Mouse (Mus musculus): ENCODE results near the gene Ubox5. TPM values are rescaled to one million over a fixed set of nuclear protein-coding genes. Genes with fewer than 3 reads are reported as not detected.
"Not testable (repeated sequence)": the region's sequence is repeated elsewhere in the genome, so short reads cannot be mapped to it uniquely, and the experiment has no call there.

Gene Ubox5
- total RNA-seq, 2 experiments from 2014 or later, result 5.9 TPM

DNA sequence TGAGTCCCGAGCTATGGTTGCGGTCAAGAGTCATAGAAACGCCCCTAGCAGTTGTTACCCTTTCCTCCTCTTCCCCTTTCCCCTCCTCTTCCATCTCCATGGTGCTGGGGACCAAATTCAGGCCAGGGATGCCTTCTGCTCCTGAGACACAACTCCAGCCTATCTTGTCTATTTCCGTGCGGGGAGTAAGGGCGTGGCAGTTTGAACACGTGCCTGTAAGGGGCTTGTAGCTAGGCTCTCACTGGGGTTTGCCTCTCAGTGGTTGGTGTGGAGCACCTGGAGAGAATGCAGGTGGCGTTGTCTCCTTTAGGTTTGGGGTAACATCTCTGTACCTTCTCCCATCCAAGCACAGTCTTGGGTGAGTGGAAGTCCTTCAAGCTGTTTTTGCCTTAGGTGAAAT is 50.0 kb downstream of the Ubox5 start:
- DNase-seq (ENCODE audit: low spot score in 2 of 2), result no peak

DNA sequence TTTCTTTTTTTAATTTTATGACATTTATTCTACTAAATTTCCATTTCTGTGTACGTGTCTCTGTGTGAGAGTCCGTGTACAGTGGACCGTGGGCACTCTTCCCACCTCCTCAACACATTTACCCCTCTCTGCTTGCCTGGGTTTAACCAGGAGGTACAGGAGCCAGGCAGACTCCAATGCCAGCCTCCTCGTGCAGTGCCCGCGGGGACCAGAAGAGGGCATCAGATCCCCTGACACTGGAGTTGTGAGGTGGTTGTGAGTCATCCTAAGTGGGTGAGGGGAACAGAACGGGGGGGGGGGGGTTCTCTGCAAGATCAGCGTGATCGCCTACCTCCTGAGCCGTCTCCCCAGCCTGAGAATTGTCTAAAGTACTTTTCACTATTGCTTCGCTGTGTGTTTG is 51.7 kb downstream of the Ubox5 start:
- DNase-seq (ENCODE audit: low spot score in 2 of 2), result no peak

- no peak for DNase-seq (ENCODE audit: low spot score in 2 of 2)
Observed at GRCm38 (mm10) chr2:130577632-130578031, 52.2 kb downstream of the Ubox5 start.

GRCm38 (mm10) chr2:130577021-130577420 is 52.8 kb downstream of the Ubox5 start:
- DNase-seq (ENCODE audit: low spot score in 2 of 2), result no peak

- DNase-seq (ENCODE audit: low spot score in 2 of 2), result not testable (repeated sequence)
Observed at GRCm38 (mm10) chr2:130576564-130576963, 53.3 kb downstream of the Ubox5 start.

DNA sequence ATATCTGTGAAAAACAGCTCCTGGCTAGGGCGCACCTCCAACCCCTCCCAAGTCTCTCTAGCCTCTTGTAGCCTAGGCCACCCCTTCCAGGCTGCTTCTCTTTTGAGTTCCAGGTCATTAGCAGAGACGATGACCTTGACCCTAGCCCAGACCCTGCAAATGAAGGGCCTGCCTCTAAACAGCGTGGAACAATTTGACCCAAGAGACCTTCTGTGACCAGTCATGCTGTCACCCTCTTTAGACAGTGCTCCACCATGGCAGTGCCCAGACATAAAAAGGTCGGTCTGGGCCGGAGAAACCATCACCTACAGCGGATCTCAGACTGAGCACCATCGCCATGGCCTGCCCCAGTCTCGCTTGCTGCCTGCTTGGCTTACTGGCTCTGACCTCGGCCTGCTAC is 54.0 kb downstream of the Ubox5 start, which contains the start of gene Oxt:
Gene Oxt (plus strand): TSS at position 301 of the 400 bp plus-strand sequence.
- no peak for DNase-seq (ENCODE audit: low spot score in 2 of 2)

DNA sequence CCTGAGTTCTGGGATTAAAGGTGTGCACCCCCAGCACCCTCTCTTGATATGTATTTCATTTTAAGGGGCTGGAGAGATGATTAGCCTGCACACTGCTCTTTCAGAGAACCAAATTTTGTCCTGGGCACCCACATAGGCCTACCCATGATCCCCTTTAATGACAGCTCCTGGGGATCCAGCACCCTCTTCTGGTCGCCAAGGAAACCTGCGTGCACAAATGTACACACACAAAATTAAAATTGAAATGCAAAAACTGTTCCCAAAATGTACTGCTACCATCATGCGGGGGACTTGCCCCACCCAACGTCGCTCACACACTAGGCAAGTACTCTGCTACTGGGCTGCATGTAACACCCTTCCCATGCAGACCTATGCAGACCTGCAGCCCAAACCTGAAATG is 54.9 kb downstream of the Ubox5 start:
- DNase-seq (ENCODE audit: low spot score in 2 of 2), result no peak

DNA sequence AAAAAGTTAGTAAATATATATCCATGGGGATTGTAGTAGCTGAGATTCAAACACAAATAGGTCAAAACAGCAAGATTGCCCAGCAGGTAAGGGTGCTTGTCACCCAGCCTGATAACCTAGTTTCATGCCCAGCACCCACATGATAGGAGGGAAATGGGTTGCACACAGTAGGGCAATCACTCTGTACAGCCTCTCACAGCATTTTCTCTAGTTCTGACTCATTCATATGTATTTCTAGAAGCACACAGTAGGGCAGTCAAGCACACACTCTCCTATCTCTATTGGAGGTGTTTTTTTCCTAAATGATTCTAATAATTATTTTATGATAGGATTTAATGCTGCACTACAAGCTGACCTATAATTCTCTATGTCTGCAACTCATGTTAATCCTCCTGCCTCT is 59.9 kb downstream of the Ubox5 start:
- no peak for DNase-seq (ENCODE audit: low spot score in 2 of 2)

DNA sequence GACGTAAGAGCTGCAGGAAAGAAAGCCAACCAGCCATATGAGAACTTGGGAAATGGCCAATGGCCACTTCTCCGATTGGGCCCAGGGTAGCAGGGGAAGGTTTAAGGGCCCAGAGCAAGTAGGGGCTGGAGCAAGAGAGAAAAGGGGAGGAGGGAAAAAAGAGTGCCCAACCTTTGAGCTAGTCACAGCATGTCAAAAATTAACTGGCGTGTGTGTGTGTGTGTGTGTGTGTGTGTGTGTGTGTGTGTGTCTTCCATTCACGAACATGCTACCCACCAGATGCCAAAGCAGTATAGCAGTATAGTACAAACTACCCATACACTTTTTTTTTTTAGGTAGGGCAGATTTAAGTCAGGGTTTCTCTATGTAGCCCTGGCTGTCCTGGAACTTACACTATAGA is 60.9 kb downstream of the Ubox5 start:
- DNase-seq (ENCODE audit: low spot score in 2 of 2), result no peak

DNA sequence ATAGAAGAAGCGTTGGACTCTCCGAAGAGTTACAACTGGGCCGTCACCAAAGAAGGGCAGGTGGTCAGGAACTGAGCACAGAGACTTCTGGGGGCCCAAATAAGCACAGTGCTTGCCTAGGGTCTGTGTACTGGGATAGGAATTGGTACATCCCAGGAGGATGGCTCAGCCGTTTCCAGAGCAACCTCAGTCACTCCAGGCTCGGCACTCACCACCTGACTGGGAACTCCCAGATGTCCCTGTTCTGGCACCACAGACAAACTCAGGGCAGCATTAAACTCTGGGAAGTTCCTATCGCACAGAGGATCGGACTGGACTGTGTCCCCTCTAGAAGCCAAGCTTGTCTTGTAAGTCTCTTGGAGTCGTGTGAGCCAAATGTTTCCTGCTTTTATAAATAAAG is 64.9 kb downstream of the Ubox5 start:
- DNase-seq (ENCODE audit: low spot score in 2 of 2), result no peak

DNA sequence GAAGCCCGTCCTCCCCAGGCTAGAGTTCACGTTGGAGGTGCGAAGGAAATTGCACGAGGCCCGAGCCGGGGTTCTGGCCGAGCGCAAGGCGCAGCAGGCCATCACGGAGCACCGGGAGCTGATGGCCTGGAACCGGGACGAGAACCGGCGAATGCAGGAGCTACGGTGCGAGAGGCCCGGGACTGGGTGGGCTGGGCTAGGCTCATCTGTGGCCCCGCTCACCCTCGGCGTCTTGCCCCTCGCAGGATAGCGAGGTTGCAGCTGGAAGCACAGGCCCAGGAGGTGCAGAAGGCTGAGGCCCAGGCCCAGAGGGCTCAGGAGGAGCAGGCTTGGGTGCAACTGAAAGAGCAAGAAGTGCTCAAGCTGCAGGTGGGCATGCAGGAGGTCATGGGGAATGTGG is 65.8 kb downstream of the Ubox5 start:
- DNase-seq (ENCODE audit: low spot score in 2 of 2), result no peak

DNA sequence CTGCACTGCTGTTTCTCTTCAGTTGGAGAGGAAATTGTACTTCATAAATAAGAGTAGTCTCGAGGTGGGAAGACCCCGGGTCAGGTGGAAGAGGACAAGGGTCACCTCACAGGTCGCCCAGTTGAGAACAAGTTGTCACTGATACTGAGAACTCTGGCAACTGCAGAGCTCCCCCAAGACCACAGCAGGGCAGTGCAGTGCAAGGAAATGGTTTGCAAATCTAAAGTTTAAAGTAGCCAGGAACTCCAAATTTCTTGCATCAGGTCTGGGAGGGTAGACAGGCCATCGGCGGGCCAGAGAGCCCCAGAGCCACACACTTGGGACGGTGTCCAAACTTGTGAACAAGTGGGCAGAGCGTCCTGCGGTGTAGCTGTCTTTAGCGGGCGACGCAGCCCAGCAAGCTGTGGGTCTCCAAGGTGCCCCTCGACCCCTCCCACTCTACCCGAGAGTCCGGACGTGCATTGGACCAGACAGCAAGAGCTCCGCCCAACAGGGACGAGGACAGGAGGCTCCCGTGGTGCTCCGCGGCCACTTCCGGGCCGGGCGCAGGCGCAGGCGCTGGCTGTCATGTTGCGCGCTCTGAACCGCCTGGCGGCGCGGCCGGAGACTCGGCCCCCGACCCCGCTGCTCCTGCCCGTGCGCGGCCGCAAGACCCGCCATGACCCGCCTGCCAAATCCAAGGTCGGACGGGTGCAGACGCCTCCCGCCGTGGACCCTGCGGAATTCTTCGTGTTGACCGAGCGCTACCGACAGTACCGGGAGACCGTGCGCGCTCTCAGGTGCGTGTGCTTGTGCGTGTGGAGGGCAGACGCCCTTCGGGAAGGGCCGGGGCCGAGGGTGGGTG is 66.4 kb downstream of the Ubox5 start, which contains the start of gene Mrps26:
Gene Mrps26 (plus strand): TSS at position 531 of the 844 bp plus-strand sequence.
- peak; percentile 88 to 91 for DNase-seq (ENCODE audit: low spot score in 2 of 2)

DNA sequence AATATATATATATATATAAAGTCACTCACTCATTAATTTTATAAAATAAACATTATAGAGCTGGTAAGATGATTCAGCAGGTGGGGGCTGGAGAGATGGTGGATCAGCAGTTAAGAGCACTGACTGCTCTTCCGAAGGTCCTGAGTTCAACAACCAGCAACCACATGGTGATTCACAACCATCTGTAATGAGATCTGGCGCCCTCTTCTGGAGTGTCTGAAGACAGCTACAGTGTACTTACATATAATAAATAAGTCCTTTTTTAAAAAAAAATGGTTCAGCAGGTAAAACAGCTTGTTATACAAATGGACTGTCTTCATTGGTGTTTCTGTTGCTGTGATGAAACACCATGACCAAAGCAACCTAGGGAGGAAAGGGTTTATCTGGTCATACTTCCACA is 71.8 kb downstream of the Ubox5 start:
- no peak for DNase-seq (ENCODE audit: low spot score in 2 of 2)

DNA sequence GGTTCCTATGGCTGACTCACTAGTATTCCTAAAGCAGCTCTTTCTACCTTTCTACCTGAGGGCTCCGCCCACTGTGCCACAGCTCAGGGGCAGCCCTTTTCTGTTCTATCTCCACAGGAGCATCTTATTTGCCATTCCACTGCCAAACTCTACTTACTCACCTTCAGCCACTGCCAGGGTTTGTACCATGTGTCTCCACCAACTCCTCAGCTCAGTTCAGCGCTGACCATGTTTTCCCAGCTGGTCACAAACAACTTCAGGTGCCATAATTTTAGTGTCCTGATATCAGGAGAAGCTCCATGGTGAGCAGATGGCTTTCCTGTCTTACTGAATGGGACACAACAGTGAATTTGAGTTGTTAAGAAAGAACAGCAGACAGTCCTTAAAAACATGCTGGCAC is 72.4 kb downstream of the Ubox5 start:
- DNase-seq (ENCODE audit: low spot score in 2 of 2), result no peak

DNA sequence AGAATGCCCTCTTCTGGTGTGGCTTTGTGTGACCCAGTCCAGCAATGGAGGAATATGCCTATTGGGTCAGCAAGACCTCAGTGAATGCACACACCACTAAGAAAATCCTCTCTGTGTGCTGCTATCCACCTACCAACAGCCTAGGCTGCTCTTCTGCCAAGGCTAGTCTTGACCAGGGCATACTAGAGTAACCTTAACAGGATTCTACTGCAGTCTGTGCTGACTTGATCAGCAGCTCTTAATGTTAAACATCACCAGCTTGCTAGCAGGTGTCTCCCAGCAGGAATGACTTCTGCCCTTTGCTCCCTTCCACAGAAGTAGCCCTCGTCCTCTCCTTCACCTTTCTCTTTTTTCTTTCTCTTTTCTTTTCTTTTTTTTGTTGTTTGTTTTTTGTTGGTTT is 73.5 kb downstream of the Ubox5 start:
- no peak for DNase-seq (ENCODE audit: low spot score in 2 of 2)

- no peak for DNase-seq (ENCODE audit: low spot score in 2 of 2)
Observed at GRCm38 (mm10) chr2:130554841-130555240, 75.0 kb downstream of the Ubox5 start.

DNA sequence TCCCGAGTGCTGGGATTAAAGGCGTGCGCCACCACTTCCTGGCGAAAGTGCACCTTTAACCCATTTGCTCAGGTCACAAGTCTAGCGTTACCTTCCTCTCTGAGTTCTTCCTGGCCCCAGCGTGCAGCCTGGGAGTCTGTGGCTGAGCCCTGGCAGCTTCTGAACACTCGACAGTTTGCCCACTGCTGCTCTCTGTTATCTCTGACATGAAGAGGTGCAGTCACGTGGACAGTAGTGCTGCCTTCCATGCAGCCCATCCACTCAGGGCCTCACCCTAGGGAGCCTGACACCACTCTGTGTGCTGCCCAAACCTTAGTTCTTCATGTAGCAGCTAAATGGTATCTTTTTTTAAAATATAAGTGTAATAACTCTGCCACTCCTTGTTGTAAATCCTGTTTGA is 82.9 kb downstream of the Ubox5 start:
- DNase-seq (ENCODE audit: low spot score in 2 of 2), result no peak

DNA sequence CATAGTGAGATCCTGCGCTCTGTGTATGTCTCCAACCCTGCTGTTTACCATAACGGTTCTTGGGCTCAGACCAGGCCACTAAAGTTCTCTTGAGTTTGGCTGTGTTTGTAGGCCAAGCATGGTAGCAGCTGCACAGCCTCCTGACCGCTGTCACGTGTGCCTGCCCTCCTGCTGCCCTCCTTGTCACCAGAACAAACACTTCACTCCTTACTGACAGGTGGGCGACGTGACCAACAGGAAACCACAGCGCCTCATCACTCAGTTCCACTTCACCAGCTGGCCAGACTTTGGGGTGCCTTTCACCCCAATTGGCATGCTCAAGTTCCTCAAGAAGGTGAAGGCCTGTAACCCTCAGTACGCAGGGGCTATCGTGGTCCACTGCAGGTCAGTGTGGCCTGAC is 89.6 kb downstream of the Ubox5 start:
- no peak for DNase-seq (ENCODE audit: low spot score in 2 of 2)

Other genes with a start within 250 kb of the Ubox5 start
- gene Cpxm1, start 232.5 kb downstream of the Ubox5 start, total RNA-seq (2021), result 10 to 100 TPM; 19.7 to 19.9 TPM
- gene Gm28372, start 224.8 kb downstream of the Ubox5 start, total RNA-seq (2021), result not detected
- not detected for gene 1700020A23Rik, start 224.8 kb downstream of the Ubox5 start, total RNA-seq (2021)
- not detected for gene Tmem239, start 223.6 kb downstream of the Ubox5 start, total RNA-seq (2021)
- 10 to 100 TPM; 37.3 to 44.6 TPM for gene Vps16, start 205.7 kb downstream of the Ubox5 start, total RNA-seq (2021)
- gene Pced1a, start 205.3 kb downstream of the Ubox5 start, total RNA-seq (2021), result 10 to 100 TPM; 10.6 to 11.6 TPM
- 10 to 100 TPM; 73.2 to 74.7 TPM for gene Ptpra, start 179.8 kb downstream of the Ubox5 start, total RNA-seq (2021)
- gene Mrps26, start 66.3 kb downstream of the Ubox5 start, total RNA-seq (2021), result 10 to 100 TPM; 51.9 to 60.9 TPM
- gene Oxt, start 53.9 kb downstream of the Ubox5 start, total RNA-seq (2021), result not detected
- not detected for gene Avp, start 47.5 kb downstream of the Ubox5 start, total RNA-seq (2021)
- gene Fastkd5, start within 50 bp of the Ubox5 start, total RNA-seq (2021), result 1 to 10 TPM; 7.3 to 8.2 TPM
- 1 to 10 TPM; 5.8 to 6.2 TPM for gene Lzts3, start 12.8 kb upstream of the Ubox5 start, total RNA-seq (2021)
- 10 to 100 TPM; 77.2 to 85.1 TPM for gene Ddrgk1, start 34.6 kb upstream of the Ubox5 start, total RNA-seq (2021)
- 10 to 100 TPM; 21.5 to 22.8 TPM for gene Itpa, start 37.6 kb upstream of the Ubox5 start, total RNA-seq (2021)
- under 1 TPM; 0.23 to 0.32 TPM for gene Slc4a11, start 67.5 kb upstream of the Ubox5 start, total RNA-seq (2021)